Mouse (Mus musculus): ENCODE measurements around the gene Chchd6. TPM values are rescaled to one million over a fixed set of nuclear protein-coding genes. Genes with fewer than 3 reads are reported as not detected.

The Chchd6 gene
- total and polyA plus RNA-seq, 3 experiments = 49.5 to 74.7 TPM; not detected in 1

GRCm38 (mm10) chr6:89380751-89381150 is 214.7 kb downstream of the Chchd6 start:
- DNase-seq (ENCODE audit: low read depth, low spot score) = no peak
- TF ChIP-seq POLR2AphosphoS5 (IDR thresholded peaks at IDR 0.05; ENCODE audit: borderline replicate concordance, low read depth, low read length) = no peak
- no peak for TF ChIP-seq MAFK (IDR thresholded peaks at IDR 0.05; ENCODE audit: borderline replicate concordance, low read depth, low read length)
- no peak for TF ChIP-seq TBP (IDR thresholded peaks at IDR 0.05; ENCODE audit: low read depth, low read length)
- TF ChIP-seq USF2 (IDR thresholded peaks at IDR 0.05; ENCODE audit: borderline replicate concordance in 1 of 2, insufficient read depth in 1 of 2, low read depth in 1 of 2, low read length in 2 of 2) = no peak
- TF ChIP-seq RAD21 (IDR thresholded peaks at IDR 0.05; ENCODE audit: low read depth, low read length) = no peak
- no peak for TF ChIP-seq SMC3 (IDR thresholded peaks at IDR 0.05; ENCODE audit: low read depth, low read length)
- no peak for TF ChIP-seq KAT2A (conservative IDR thresholded peaks at IDR 0.05; ENCODE audit: low read depth, low read length)
- TF ChIP-seq CHD1 (IDR thresholded peaks at IDR 0.05; ENCODE audit: low read depth, low read length) = no peak
- no peak for TF ChIP-seq POLR2A (IDR thresholded peaks at IDR 0.05; ENCODE audit: control insufficient read depth in 1 of 2, insufficient read depth in 1 of 2, low read depth in 1 of 2, low read length in 2 of 2, poor library complexity in 1 of 2)
- TF ChIP-seq MAX (IDR thresholded peaks at IDR 0.05; ENCODE audit: low read length) = no peak
- no peak for TF ChIP-seq E2F4 (IDR thresholded peaks at IDR 0.05; ENCODE audit: borderline replicate concordance, low read depth, low read length)
- no peak for TF ChIP-seq ELF1 (IDR thresholded peaks at IDR 0.05; ENCODE audit: low read depth, low read length)
- no peak for TF ChIP-seq MEF2A (IDR thresholded peaks at IDR 0.05; ENCODE audit: extremely low read depth, insufficient replicate concordance, low read depth, low read length, poor library complexity, severe bottlenecking)
- no peak for TF ChIP-seq ZNF384 (IDR thresholded peaks at IDR 0.05; ENCODE audit: low read depth, low read length)
- TF ChIP-seq BHLHE40 (IDR thresholded peaks at IDR 0.05; ENCODE audit: borderline replicate concordance, low read depth, low read length) = no peak
- no peak for TF ChIP-seq RCOR1 (IDR thresholded peaks at IDR 0.05; ENCODE audit: low read depth, low read length)
- TF ChIP-seq EP300 (IDR thresholded peaks at IDR 0.05; ENCODE audit: low read depth in 1 of 2, low read length in 2 of 2) = no peak
- H3K9ac ChIP-seq (ENCODE audit: control insufficient read depth, low read depth, low read length, poor library complexity, severe bottlenecking) = no peak overlapping the region
- no peaks in the 10 kb centered on the region for H3K27me3 ChIP-seq (ENCODE audit: control insufficient read depth in 1 of 2, insufficient read depth in 2 of 2, low read length in 2 of 2)
- no peaks in the 10 kb centered on the region for H3K79me2 ChIP-seq (ENCODE audit: control insufficient read depth, insufficient read depth, low read length, poor library complexity)
- H3K4me1 ChIP-seq (ENCODE audit: control insufficient read depth in 1 of 2, insufficient read depth in 2 of 2, low read length in 2 of 2) = 0 out of 4 replicates have a peak, but pooled peaks cover 0 to 3% of the 10 kb centered on the region in 2 experiments
- no peaks in the 10 kb centered on the region for H3K9me3 ChIP-seq (replicated peaks; ENCODE audit: insufficient read depth, low read length)
- H3K27ac ChIP-seq (ENCODE audit: control insufficient read depth, low read depth, low read length) = no peak overlapping the region
- no peaks in the 10 kb centered on the region for H3K36me3 ChIP-seq (ENCODE audit: control insufficient read depth in 1 of 2, insufficient read depth in 2 of 2, low read length in 2 of 2)
- no peak overlapping the region for H3K4me3 ChIP-seq (ENCODE audit: control insufficient read depth in 1 of 2, insufficient read depth in 1 of 2, low read depth in 2 of 2, low read length in 2 of 2)

DNA sequence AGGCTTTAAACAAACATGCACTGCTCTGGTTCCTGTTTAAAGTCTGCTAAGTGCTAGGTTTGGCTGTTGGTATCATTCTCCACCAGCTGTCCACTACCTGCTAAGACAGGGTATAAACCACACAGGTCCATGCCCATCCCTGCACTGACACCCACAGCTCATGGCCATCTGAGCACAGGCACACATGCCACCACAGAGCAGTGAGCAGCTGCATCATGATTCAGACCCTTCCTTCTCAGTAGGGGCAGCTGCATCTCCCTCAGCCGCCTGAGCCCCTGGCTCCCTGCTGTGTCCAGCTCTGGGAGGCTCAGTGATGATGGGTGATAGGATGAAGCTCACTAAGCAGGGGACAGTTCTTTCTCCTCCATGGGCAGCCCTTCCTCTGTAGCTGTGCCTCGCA is 217.2 kb downstream of the Chchd6 start:
- Histone ChIP-seq H3K9me3 (replicated peaks; ENCODE audit: insufficient read depth, low read length) (no peaks in the 10 kb centered on the region), H3K9ac (ENCODE audit: control insufficient read depth, low read depth, low read length, poor library complexity, severe bottlenecking) (no peak overlapping the region), H3K27me3 (ENCODE audit: control insufficient read depth in 1 of 2, insufficient read depth in 2 of 2, low read length in 2 of 2) (no peaks in the 10 kb centered on the region), H3K79me2 (ENCODE audit: control insufficient read depth, insufficient read depth, low read length, poor library complexity) (no peaks in the 10 kb centered on the region), H3K4me3 (ENCODE audit: control insufficient read depth in 1 of 2, insufficient read depth in 1 of 2, low read depth in 2 of 2, low read length in 2 of 2) (no peak overlapping the region), H3K36me3 (ENCODE audit: control insufficient read depth in 1 of 2, insufficient read depth in 2 of 2, low read length in 2 of 2) (no peaks in the 10 kb centered on the region), H3K27ac (ENCODE audit: control insufficient read depth, low read depth, low read length) (no peak overlapping the region), H3K4me1 (ENCODE audit: control insufficient read depth in 1 of 2, insufficient read depth in 2 of 2, low read length in 2 of 2) (0 out of 4 replicates have a peak, but pooled peaks cover 0 to 3% of the 10 kb centered on the region in 2 experiments)
- no peak for TF ChIP-seq NELFE (IDR thresholded peaks at IDR 0.05; ENCODE audit: low read depth, low read length)
- no peak for TF ChIP-seq BHLHE40 (IDR thresholded peaks at IDR 0.05; ENCODE audit: borderline replicate concordance, low read depth, low read length)
- no peak for TF ChIP-seq POLR2AphosphoS2 (IDR thresholded peaks at IDR 0.05; ENCODE audit: low read length)
- no peak for TF ChIP-seq HCFC1 (IDR thresholded peaks at IDR 0.05; ENCODE audit: low read depth, low read length)
- no peak for TF ChIP-seq USF1 (IDR thresholded peaks at IDR 0.05; ENCODE audit: low read depth, low read length)
- TF ChIP-seq POLR2AphosphoS5 (IDR thresholded peaks at IDR 0.05; ENCODE audit: borderline replicate concordance, low read depth, low read length) = no peak
- TF ChIP-seq TCF12 (IDR thresholded peaks at IDR 0.05; ENCODE audit: low read depth, low read length) = no peak
- TF ChIP-seq MAFK (IDR thresholded peaks at IDR 0.05; ENCODE audit: borderline replicate concordance, low read depth, low read length) = no peak
- TF ChIP-seq JUND (IDR thresholded peaks at IDR 0.05; ENCODE audit: low read depth, low read length) = no peak
- no peak for TF ChIP-seq GABPA (IDR thresholded peaks at IDR 0.05; ENCODE audit: low read depth, low read length)
- no peak for TF ChIP-seq MAZ (IDR thresholded peaks at IDR 0.05; ENCODE audit: low read depth, low read length)
- TF ChIP-seq MAX (IDR thresholded peaks at IDR 0.05; ENCODE audit: low read length) = no peak
- no peak for TF ChIP-seq NRF1 (IDR thresholded peaks at IDR 0.05; ENCODE audit: insufficient read depth, low read depth, low read length, poor library complexity, severe bottlenecking)
- no peak for DNase-seq (ENCODE audit: low read depth, low spot score)

Data from MEL (cell line).